Mouse (Mus musculus) kidney, adult 2 months (tissue): Measurements from ENCODE around the gene Pdcd1lg2. TPM values are rescaled to one million over a fixed set of nuclear protein-coding genes. Genes with fewer than 3 reads are reported as not detected.

Experiments used
- DNase-seq: peaks from one replicate; pipeline ENCODE4 v3.0.0; 2021
- H3K27ac ChIP-seq: fragments of 200-500 bp; 2 replicates; pipeline ENCODE4 v1.5.1; 2012; ENCODE audit warnings: low read depth, low read length, control low read depth, inconsistent platforms; ENCODE audit not compliant: insufficient read depth
- H3K27me3 ChIP-seq: fragments of 200-500 bp; replicated peaks from 2 replicates; pipeline ENCODE4 v1.6.1; 2012; ENCODE audit warnings: mild to moderate bottlenecking, moderate library complexity, low read length, inconsistent platforms; ENCODE audit not compliant: control insufficient read depth, insufficient read depth
- H3K36me3 ChIP-seq: fragments of 200-500 bp; 2 replicates; pipeline ENCODE4 v1.6.1; 2012; ENCODE audit warnings: mild to moderate bottlenecking, moderate library complexity, low read length, inconsistent platforms; ENCODE audit not compliant: control insufficient read depth, insufficient read depth
- H3K4me1 ChIP-seq: fragments of 200-500 bp; 2 replicates; pipeline ENCODE4 v1.6.1; 2011; ENCODE audit warnings: low read length; ENCODE audit not compliant: control insufficient read depth, insufficient read depth
- H3K4me3 ChIP-seq: fragments of 200-500 bp; 2 replicates; pipeline ENCODE4 v1.5.1; 2011; ENCODE audit warnings: mild to moderate bottlenecking, low read depth, low read length, control low read depth; ENCODE audit not compliant: insufficient read depth
- CTCF ChIP-seq: fragments of 200-500 bp; conservative IDR thresholded peaks from 2 replicates; pipeline ENCODE4 v1.5.1; 2011; ENCODE audit warnings: low read depth, mild to moderate bottlenecking, control low read depth, low read length, moderate library complexity, mixed read lengths; ENCODE audit not compliant: insufficient read depth, insufficient read length
- POLR2A ChIP-seq: fragments of 200-500 bp; IDR thresholded peaks from one replicate; pipeline ENCODE4 v1.6.1; 2011; ENCODE audit warnings: low read depth, low read length, control low read depth
- WGBS: fragments of 180-500 bp; shearing (Covaris S2); methylation state at CpG from one replicate; pipeline ENCODE4 v1.1.7; 2018; 5-methylcytosine and 5-hydroxymethylcytosine counted together
- polyA plus RNA-seq: library from polyadenylated mRNA; depleted of rRNA; stranded (reverse); fragments of >200 nt; gene quantifications from 2 replicates; pipeline ENCODE4 v1.2.3, GENCODE M21; 2012

Pdcd1lg2 gene
- polyA plus RNA-seq, 1 experiment = 0.17 TPM

DNA sequence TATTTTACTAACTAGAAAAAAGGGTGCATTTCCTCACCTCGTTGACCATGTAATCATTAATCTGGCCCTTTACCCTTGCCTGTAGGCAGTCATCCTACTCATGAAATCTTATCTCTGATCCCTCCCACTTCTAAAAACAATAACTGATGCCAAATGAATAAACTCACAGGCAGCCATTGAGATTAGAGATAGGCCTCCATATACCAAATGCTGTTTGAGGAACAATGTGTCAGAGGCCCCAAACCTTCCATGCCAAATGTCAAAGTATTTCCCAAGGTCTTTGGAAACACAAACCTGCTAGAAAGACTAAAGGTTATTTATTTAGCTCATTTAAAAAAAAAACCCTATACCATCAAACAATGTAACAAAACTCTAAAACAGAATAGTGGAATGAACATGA, 14.4 kb upstream of the Pdcd1lg2 start:
- no peak overlapping the region for H3K27ac ChIP-seq
- H3K36me3 ChIP-seq = no peaks in the 10 kb centered on the region
- H3K27me3 ChIP-seq = no peaks in the 10 kb centered on the region
- TF ChIP-seq CTCF = no peak
- no peak for TF ChIP-seq POLR2A
- no peaks in the 10 kb centered on the region for H3K4me1 ChIP-seq
- WGBS = 17% methylated on average over 1 of the region's 1 CpGs
- no peak for DNase-seq
- H3K4me3 ChIP-seq = no peak overlapping the region

DNA sequence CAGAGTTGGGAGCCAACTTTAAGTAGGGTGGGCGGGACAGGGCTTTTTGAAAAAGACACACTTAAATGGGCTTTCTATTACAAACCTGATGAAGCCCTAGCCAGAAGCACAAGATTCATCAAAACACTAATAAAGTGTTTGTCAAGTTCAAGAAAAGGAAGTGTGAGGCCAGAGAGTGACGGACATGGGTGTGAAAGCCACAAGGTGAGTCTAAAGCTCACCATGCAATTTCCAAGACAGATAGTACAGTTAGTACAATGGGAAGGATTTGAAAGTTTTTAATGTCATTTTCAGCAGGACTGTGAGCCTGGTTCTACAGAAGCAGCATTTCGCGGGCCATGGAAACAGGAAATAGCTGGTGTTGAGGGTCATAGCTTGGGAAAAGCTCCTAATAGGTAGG, 10.9 kb upstream of the Pdcd1lg2 start:
- DNase-seq = no peak
- WGBS = 87% methylated on average over 4 of the region's 4 CpGs
- Histone ChIP-seq H3K36me3 (no peaks in the 10 kb centered on the region), H3K27ac (no peak overlapping the region), H3K4me1 (no peaks in the 10 kb centered on the region), H3K27me3 (no peaks in the 10 kb centered on the region), H3K4me3 (no peak overlapping the region)
- TF ChIP-seq POLR2A (no peak), CTCF (no peak)

DNA sequence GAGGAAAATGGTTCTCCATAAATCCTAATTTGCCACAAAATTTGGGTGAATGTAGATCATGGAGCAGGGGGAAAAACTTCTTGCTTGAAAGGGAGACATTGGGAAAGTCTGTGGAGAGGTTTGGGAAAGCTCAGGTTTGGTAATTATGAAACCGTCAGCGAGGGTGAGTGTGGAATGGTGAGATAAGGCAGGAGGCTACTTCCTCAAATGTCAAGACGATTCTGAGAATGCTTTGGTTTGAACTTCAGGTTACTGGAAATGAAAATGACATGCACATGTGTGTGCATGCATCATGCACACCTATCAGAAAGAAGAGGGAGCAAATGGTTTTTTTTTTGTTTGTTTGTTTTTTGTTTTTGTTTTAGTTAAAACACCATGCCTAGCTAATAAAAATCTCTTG, 10.3 kb upstream of the Pdcd1lg2 start:
- TF ChIP-seq CTCF = no peak
- no peak for TF ChIP-seq POLR2A
- H3K4me3 ChIP-seq = no peak overlapping the region
- WGBS = 85% methylated on average over 3 of the region's 3 CpGs
- H3K4me1 ChIP-seq = no peaks in the 10 kb centered on the region
- DNase-seq = no peak
- H3K36me3 ChIP-seq = no peaks in the 10 kb centered on the region
- H3K27me3 ChIP-seq = no peaks in the 10 kb centered on the region
- no peak overlapping the region for H3K27ac ChIP-seq

DNA sequence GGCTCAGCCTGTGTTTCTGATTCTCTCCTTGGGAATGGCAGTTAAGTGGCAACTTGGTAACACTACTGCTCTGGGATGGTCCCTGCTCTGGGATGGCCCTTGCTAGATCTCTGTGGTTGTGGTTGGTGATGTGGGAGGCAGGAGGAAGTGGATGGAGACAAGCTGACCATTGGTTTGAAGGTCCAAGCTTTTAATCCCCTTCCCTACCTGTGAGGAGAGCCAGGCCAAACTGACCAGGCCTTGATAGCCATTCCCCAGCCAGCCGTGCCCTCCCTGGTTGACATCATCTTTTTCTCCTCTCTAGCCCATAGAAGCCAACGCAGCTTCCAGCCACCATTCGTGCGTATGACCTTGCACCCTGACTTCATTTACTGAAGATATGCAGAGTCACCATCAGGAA, 8.1 kb upstream of the Pdcd1lg2 start:
- TF ChIP-seq POLR2A = no peak
- DNase-seq = no peak
- no peaks in the 10 kb centered on the region for H3K4me1 ChIP-seq
- WGBS = 93% methylated on average over 4 of the region's 4 CpGs
- no peaks in the 10 kb centered on the region for H3K27me3 ChIP-seq
- H3K4me3 ChIP-seq = no peak overlapping the region
- H3K27ac ChIP-seq = no peak overlapping the region
- no peaks in the 10 kb centered on the region for H3K36me3 ChIP-seq

DNA sequence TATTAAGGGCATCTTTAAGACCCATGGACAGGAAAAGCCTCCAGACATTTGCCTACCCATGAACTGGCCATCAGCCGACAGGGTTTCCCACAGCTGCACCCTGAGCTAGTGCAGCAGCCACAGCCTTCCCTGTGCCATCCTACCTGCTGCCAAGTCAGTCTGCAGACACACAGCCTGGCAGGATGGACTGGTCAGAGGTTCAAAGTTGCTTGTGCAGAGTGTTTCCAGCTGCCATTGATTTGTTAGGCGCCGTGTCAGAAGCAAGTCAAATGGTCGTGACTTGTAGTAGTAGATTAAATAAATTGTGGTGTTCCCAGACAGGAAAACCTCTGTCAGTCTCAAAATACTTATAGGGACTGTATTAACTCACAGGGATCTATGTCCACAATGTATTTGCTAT, 7.5 kb upstream of the Pdcd1lg2 start:
- Histone ChIP-seq H3K4me3 (no peak overlapping the region), H3K27ac (no peak overlapping the region), H3K27me3 (no peaks in the 10 kb centered on the region), H3K36me3 (no peaks in the 10 kb centered on the region), H3K4me1 (no peaks in the 10 kb centered on the region)
- DNase-seq = no peak
- no peak for TF ChIP-seq CTCF
- no peak for TF ChIP-seq POLR2A
- WGBS = 92% methylated on average over 4 of the region's 4 CpGs

DNA sequence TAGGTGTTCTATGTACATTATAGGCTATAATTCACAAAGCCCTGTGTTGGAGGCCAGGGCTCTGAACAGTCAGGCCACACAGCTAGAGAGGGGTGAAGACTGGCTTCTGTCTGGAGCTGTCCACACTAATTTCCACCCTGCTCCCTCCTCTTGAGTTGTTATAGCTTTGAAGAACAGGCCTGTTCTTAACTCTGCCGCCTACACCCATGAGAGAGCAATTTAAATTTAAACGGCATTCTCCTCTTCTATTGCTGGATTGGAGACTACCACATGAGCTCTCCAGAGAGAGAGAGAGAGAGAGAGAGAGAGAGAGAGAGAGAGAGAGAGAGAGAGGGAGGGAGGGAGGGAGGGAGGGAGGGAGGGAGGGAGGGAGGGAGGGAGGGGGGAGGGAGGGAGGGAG, 5.3 kb upstream of the Pdcd1lg2 start:
- Histone ChIP-seq H3K4me3 (no peak overlapping the region), H3K4me1 (no peaks in the 10 kb centered on the region), H3K27ac (no peak overlapping the region), H3K27me3 (no peaks in the 10 kb centered on the region), H3K36me3 (no peaks in the 10 kb centered on the region)
- WGBS = 61% methylated on average over 2 of the region's 2 CpGs
- no peak for DNase-seq
- TF ChIP-seq CTCF = no peak
- no peak for TF ChIP-seq POLR2A

DNA sequence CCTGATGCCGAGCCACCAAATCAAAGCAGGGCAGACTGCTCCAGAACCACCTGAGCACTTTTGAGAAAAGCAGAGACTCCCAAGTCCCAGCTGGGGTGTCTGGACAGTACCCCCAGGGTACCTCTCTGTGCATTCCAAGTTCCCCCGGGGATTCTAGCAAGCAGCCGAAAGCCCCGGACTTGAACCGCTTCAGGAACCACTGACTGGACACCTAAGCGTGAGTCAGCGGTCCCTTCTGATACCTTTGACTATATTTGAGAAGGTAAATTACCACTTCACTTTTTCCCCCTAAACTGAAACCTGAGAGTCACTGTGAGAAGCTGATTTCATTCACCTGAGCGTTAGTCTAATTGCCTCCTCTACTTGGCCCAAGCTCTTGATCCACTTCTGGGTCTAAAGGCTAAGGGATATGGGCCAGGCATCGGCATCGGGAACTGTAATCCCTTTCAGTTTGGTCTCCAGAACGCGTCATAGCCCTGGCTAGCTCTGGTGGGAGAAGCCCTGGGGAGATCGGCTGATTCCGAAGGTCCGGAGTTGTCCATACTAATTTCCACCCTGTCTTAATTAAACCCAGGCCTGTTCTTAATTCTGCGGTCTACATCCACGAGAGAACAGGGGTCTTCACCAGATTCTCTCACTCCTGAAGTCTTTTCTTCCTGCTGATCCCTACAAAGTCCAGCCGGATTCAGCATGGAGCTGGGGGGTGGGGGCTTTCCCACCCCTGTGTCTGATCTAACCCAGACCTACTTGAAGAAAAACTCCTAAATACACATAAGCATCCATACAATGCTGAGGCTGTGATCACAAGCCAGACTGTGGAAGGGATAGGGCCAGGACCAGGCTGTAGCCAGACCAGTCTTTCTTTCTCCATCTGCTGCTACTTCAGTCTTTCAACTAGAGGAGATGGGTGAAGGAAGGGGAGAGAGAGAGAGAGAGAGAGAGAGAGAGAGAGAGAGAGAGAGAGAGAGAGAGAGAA, 4.4 kb upstream of the Pdcd1lg2 start:
- Histone ChIP-seq H3K27ac (no peak overlapping the region), H3K36me3 (no peaks in the 10 kb centered on the region), H3K4me3 (no peak overlapping the region), H3K27me3 (no peaks in the 10 kb centered on the region), H3K4me1 (no peaks in the 10 kb centered on the region)
- WGBS = 92% methylated on average over 18 of the region's 18 CpGs
- DNase-seq = no peak
- no peak for TF ChIP-seq CTCF
- TF ChIP-seq POLR2A = no peak
